Mouse (Mus musculus) brain, embryonic 14.5 days (tissue): ENCODE measurements around the gene Tmem189. TPM values are rescaled to one million over a fixed set of nuclear protein-coding genes. Genes with fewer than 3 reads are reported as not detected.

Source experiments
- DNase-seq: peaks from one replicate; pipeline ENCODE4 v3.0.0-alpha.2; 2011; ENCODE audit warnings: low read depth
- CTCF ChIP-seq: fragments of 200-500 bp; IDR thresholded peaks from 2 replicates; pipeline ENCODE4 v1.5.1; 2012; ENCODE audit warnings: inconsistent platforms, mild to moderate bottlenecking, moderate library complexity, borderline replicate concordance; ENCODE audit not compliant: insufficient read depth, insufficient read length; ENCODE audit errors: extremely low read depth
- POLR2A ChIP-seq: fragments of 200-500 bp; IDR thresholded peaks from 2 replicates; pipeline ENCODE4 v1.6.1; 2012; ENCODE audit warnings: mild to moderate bottlenecking, inconsistent platforms, borderline replicate concordance; ENCODE audit not compliant: poor library complexity, insufficient read depth, insufficient read length, severe bottlenecking; ENCODE audit errors: extremely low read depth
- polyA plus RNA-seq: library from polyadenylated mRNA; depleted of rRNA; stranded (reverse); fragments of >200 nt; gene quantifications from 2 replicates; pipeline ENCODE4 v1.2.3, GENCODE M21; 2012

Tmem189 gene
- polyA plus RNA-seq, 1 experiment, result 51.2 TPM

- TF ChIP-seq CTCF (no peak), POLR2A (no peak)
- no peak for DNase-seq
Observed at GRCm38 (mm10) chr2:167605817-167606744, 83.5 kb downstream of the Tmem189 start.

GRCm38 (mm10) chr2:167605178-167605794 lies 84.3 kb downstream of the Tmem189 start:
- peak; percentile 88 for DNase-seq
- TF ChIP-seq CTCF (peak; percentile 92), POLR2A (no peak)

- DNase-seq, result no peak
- no peak for TF ChIP-seq POLR2A
- TF ChIP-seq CTCF, result 0 out of 2 replicates have a peak, but pooled peaks have one; percentile 5
Observed at GRCm38 (mm10) chr2:167602978-167603377, 86.6 kb downstream of the Tmem189 start.

- DNase-seq, result no peak
- TF ChIP-seq CTCF, result no peak
- no peak for TF ChIP-seq POLR2A
Observed at GRCm38 (mm10) chr2:167602364-167602763, 87.3 kb downstream of the Tmem189 start.

- no peak for DNase-seq
- no peak for TF ChIP-seq POLR2A
- TF ChIP-seq CTCF, result no peak
Observed at GRCm38 (mm10) chr2:167600481-167600995, 89.1 kb downstream of the Tmem189 start.

GRCm38 (mm10) chr2:167599917-167600316 lies 89.7 kb downstream of the Tmem189 start:
- no peak for DNase-seq
- TF ChIP-seq POLR2A (no peak), CTCF (no peak)

- no peak for DNase-seq
- TF ChIP-seq CTCF (no peak), POLR2A (no peak)
Observed at GRCm38 (mm10) chr2:167599195-167599594, 90.4 kb downstream of the Tmem189 start.

- DNase-seq, result peak; percentile 47
Observed at GRCm38 (mm10) chr2:167597492-167598186, 92.0 kb downstream of the Tmem189 start.

GRCm38 (mm10) chr2:167596726-167597491 lies 92.7 kb downstream of the Tmem189 start:
- peak; percentile 40 for DNase-seq

More at GRCm38 (mm10) chr2:167597492-167598186, 92.0 kb downstream of the Tmem189 start:
- TF ChIP-seq POLR2A (no peak), CTCF (no peak)

GRCm38 (mm10) chr2:167596262-167596661 lies 93.4 kb downstream of the Tmem189 start:
- TF ChIP-seq POLR2A (no peak), CTCF (no peak)
- DNase-seq, result no peak

More at GRCm38 (mm10) chr2:167596726-167597491, 92.7 kb downstream of the Tmem189 start:
- TF ChIP-seq CTCF, result no peak

- DNase-seq, result peak; percentile 29
- TF ChIP-seq CTCF, result no peak
- no peak for TF ChIP-seq POLR2A
Observed at GRCm38 (mm10) chr2:167595761-167596171, 93.9 kb downstream of the Tmem189 start.

GRCm38 (mm10) chr2:167594444-167594934 lies 95.1 kb downstream of the Tmem189 start:
- TF ChIP-seq CTCF (no peak), POLR2A (no peak)
- peak; percentile 51 for DNase-seq
